Mouse (Mus musculus) small intestine, adult 10 weeks (tissue): ENCODE results near the gene Rpl27a. TPM values are rescaled to one million over a fixed set of nuclear protein-coding genes. Genes with fewer than 3 reads are reported as not detected.

Experiments
- polyA plus RNA-seq: library from polyadenylated mRNA; stranded (reverse); fragments of 350-450 nt; fragmentation: Illumina TruSeq; extraction: RNeasy Lipid Tissue Mini Kit (QIAGEN cat#74804); gene quantifications from one replicate; pipeline ENCODE4 v1.2.3, GENCODE M21; 2014; ENCODE audit warnings: low replicate concordance

Gene Rpl27a
- polyA plus RNA-seq = 87.4 TPM

GRCm38 (mm10) chr7:109518838-109519696 lies at the start of gene Rpl27a:
Rpl27a (plus strand) TSS chr7:109519147.

GRCm38 (mm10) chr7:109508034-109508433 lies 10.9 kb upstream of the Rpl27a start, which contains the start of gene Trim66:
Trim66 (minus strand) TSS chr7:109508134.

Other genes starting within 250 kb of the Rpl27a start
- 0.22 TPM for gene Stk33, start 80.1 kb upstream of the Rpl27a start, polyA plus RNA-seq
- 0.04 TPM for gene Trim66, start 11.0 kb upstream of the Rpl27a start, polyA plus RNA-seq
- 30.9 TPM for gene St5, start 184.5 kb downstream of the Rpl27a start, polyA plus RNA-seq
- 11.1 TPM for gene Akip1, start 184.5 kb downstream of the Rpl27a start, polyA plus RNA-seq
- not detected for gene BC051019, start 204.7 kb downstream of the Rpl27a start, polyA plus RNA-seq
- gene Ascl3, start 212.6 kb downstream of the Rpl27a start, polyA plus RNA-seq = not detected
- gene Tmem9b, start 233.7 kb downstream of the Rpl27a start, polyA plus RNA-seq = 151 TPM